Comparison of ENCODE assay signal across 24 mouse cellular contexts in the genomic region with DNA sequence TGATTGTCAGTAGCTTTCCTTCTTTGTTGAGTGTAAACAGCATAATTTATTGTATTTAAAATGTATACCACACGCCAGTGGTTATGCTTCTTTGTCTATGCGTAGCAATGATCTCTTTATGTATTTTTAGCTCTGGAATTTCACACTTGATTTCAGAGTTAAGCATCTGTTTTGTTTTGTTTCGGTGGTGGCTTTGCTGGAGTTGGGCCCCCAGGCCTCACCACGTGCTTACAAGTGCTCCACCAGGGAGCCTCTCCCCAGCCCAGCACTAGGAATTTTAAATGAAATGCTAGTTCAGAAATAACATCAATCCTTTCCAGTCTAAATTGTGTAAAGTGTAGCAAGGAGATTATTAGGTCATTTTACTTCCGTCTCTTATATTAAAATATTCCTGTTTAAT.
DNase-seq lines count a peak whose midpoint lies in the region; ATAC-seq and TF ChIP-seq lines count a peak whose summit lies in the region.
"Had no signal": no experiment of that assay in that cellular context is flagged by ENCODE, and none has a peak within 500 bp of the region (broad histone marks: within the 10 kb centered on the region; RNA-seq: fewer than 3 reads in every experiment).

No protein-coding gene starts in this region.

- H3K4me2 ChIP-seq in embryonic facial prominence, embryonic 11.5 days (ENCODE audit: low read depth, low read length), result no peak overlapping the region
- no peak overlapping the region for H3K4me2 ChIP-seq in heart, embryonic 11.5 days
- H3K4me2 ChIP-seq in midbrain, postnatal 0 days (ENCODE audit: low read depth, low read length, poor library complexity, severe bottlenecking), result no peak overlapping the region
- H3K4me2 ChIP-seq: embryonic facial prominence, embryonic 13.5 days; hindbrain, embryonic 12.5 days; hindbrain, embryonic 15.5 days had no signal

- no peak overlapping the region for H3K4me3 ChIP-seq in embryonic facial prominence, embryonic 11.5 days (ENCODE audit: low read depth, low read length)
- no peak overlapping the region for H3K4me3 ChIP-seq in embryonic facial prominence, embryonic 10.5 days
- H3K4me3 ChIP-seq in heart, embryonic 11.5 days (ENCODE audit: low read depth, low read length), result no peak overlapping the region
- no peak overlapping the region for H3K4me3 ChIP-seq in midbrain, embryonic 10.5 days
- no peak overlapping the region for H3K4me3 ChIP-seq in midbrain, postnatal 0 days (ENCODE audit: low read depth, low read length)
- H3K4me3 ChIP-seq: embryonic facial prominence, embryonic 13.5 days; hindbrain, embryonic 12.5 days; hindbrain, embryonic 15.5 days had no signal

- peak; percentile 47 for DNase-seq in embryonic facial prominence, embryonic 11.5 days (ENCODE audit: low spot score)
- no peak for DNase-seq in embryonic facial prominence, embryonic 10.5 days (ENCODE audit: low spot score)
- no peak for DNase-seq in heart, adult 11 months
- DNase-seq in midbrain, embryonic 10.5 days (ENCODE audit: low spot score), result no peak
- DNase-seq in midbrain, postnatal 0 days (ENCODE audit: low spot score), result no peak
- no peak for DNase-seq in spleen, postnatal 4 days (ENCODE audit: low spot score in 2 of 2)
- DNase-seq: adrenal gland, postnatal 14 days; B cell, adult 2 months; cerebellum, adult 11 months; cerebellum, adult 2 months; cerebellum, adult 9-11 months; cerebellum, postnatal 25 days; gastrocnemius, postnatal 25 days; heart, postnatal 14 days; kidney, adult 2 months had no signal

- H3K27me3 ChIP-seq in embryonic facial prominence, embryonic 11.5 days (ENCODE audit: control insufficient read depth, insufficient read depth, low read length), result no peaks in the 10 kb centered on the region
- no peaks in the 10 kb centered on the region for H3K27me3 ChIP-seq in embryonic facial prominence, embryonic 10.5 days (replicated peaks; ENCODE audit: low read depth, poor library complexity, severe bottlenecking)
- H3K27me3 ChIP-seq in heart, embryonic 11.5 days (ENCODE audit: control insufficient read depth, insufficient read depth, low read length), result no peaks in the 10 kb centered on the region
- no peaks in the 10 kb centered on the region for H3K27me3 ChIP-seq in midbrain, embryonic 10.5 days (ENCODE audit: low read depth, poor library complexity, severe bottlenecking)
- H3K27me3 ChIP-seq in midbrain, postnatal 0 days (ENCODE audit: insufficient read depth, low read length), result no peaks in the 10 kb centered on the region
- H3K27me3 ChIP-seq: CH12.LX; hindbrain, embryonic 12.5 days; hindbrain, embryonic 15.5 days; Patski had no signal

- H3K9ac ChIP-seq in embryonic facial prominence, embryonic 11.5 days (replicated peaks; ENCODE audit: low read length), result no peak overlapping the region
- no peak overlapping the region for H3K9ac ChIP-seq in heart, embryonic 11.5 days (ENCODE audit: low read depth, low read length)
- H3K9ac ChIP-seq in midbrain, postnatal 0 days (replicated peaks; ENCODE audit: low read length, poor library complexity, severe bottlenecking), result no peak overlapping the region
- H3K9ac ChIP-seq: embryonic facial prominence, embryonic 13.5 days; hindbrain, embryonic 12.5 days; hindbrain, embryonic 15.5 days had no signal

- WGBS in embryonic facial prominence, embryonic 11.5 days, result 40% methylated on average over 5 of the region's 5 CpGs
- 43% methylated on average over 5 of the region's 5 CpGs for WGBS in embryonic facial prominence, embryonic 10.5 days
- 29% methylated on average over 5 of the region's 5 CpGs for WGBS in heart, embryonic 11.5 days (ENCODE audit: insufficient replicate concordance)
- 59% methylated on average over 5 of the region's 5 CpGs for WGBS in midbrain, embryonic 10.5 days
- 32% methylated on average over 5 of the region's 5 CpGs for WGBS in midbrain, postnatal 0 days

- no peaks in the 10 kb centered on the region for H3K9me3 ChIP-seq in embryonic facial prominence, embryonic 11.5 days (replicated peaks; ENCODE audit: control insufficient read depth, low read length)
- H3K9me3 ChIP-seq in embryonic facial prominence, embryonic 10.5 days, result no peaks in the 10 kb centered on the region
- no peaks in the 10 kb centered on the region for H3K9me3 ChIP-seq in heart, embryonic 11.5 days (replicated peaks; ENCODE audit: control insufficient read depth, low read length)
- H3K9me3 ChIP-seq in midbrain, embryonic 10.5 days (replicated peaks), result no peaks in the 10 kb centered on the region
- no peaks in the 10 kb centered on the region for H3K9me3 ChIP-seq in midbrain, postnatal 0 days (ENCODE audit: low read length)
- H3K9me3 ChIP-seq: embryonic facial prominence, embryonic 13.5 days; hindbrain, embryonic 12.5 days; hindbrain, embryonic 15.5 days had no signal

- TF ChIP-seq CTCF in midbrain, postnatal 0 days (IDR thresholded peaks at IDR 0.05), result no peak

- H3K4me1 ChIP-seq in embryonic facial prominence, embryonic 11.5 days (ENCODE audit: control insufficient read depth, insufficient read depth, low read length), result no peaks in the 10 kb centered on the region
- peaks cover 15% of the 10 kb centered on the region; the same call in 1 of the 2 replicates for H3K4me1 ChIP-seq in embryonic facial prominence, embryonic 10.5 days
- peaks cover 12% of the 10 kb centered on the region for H3K4me1 ChIP-seq in heart, embryonic 11.5 days (ENCODE audit: control insufficient read depth, insufficient read depth, low read length)
- H3K4me1 ChIP-seq in midbrain, embryonic 10.5 days, result peaks cover 14% of the 10 kb centered on the region
- H3K4me1 ChIP-seq in midbrain, postnatal 0 days (ENCODE audit: insufficient read depth, low read length), result no peaks in the 10 kb centered on the region
- H3K4me1 ChIP-seq: hindbrain, embryonic 15.5 days had no signal

- no peak for ATAC-seq in embryonic facial prominence, embryonic 11.5 days (replicated peaks; ENCODE audit: insufficient number of reproducible peaks, low FRiP score, low TSS enrichment, low read depth)
- ATAC-seq in heart, embryonic 11.5 days (replicated peaks; ENCODE audit: insufficient number of reproducible peaks, low FRiP score, low TSS enrichment), result no peak
- ATAC-seq in midbrain, postnatal 0 days (ENCODE audit: low FRiP score), result no peak
- ATAC-seq: forebrain, embryonic 14.5 days; intestine, postnatal 0 days; Patski had no signal

- H3K36me3 ChIP-seq in embryonic facial prominence, embryonic 11.5 days (replicated peaks; ENCODE audit: control insufficient read depth, insufficient read depth, low read depth, low read length), result no peaks in the 10 kb centered on the region
- H3K36me3 ChIP-seq in embryonic facial prominence, embryonic 10.5 days (replicated peaks), result no peaks in the 10 kb centered on the region
- H3K36me3 ChIP-seq in heart, embryonic 11.5 days (ENCODE audit: control insufficient read depth, insufficient read depth, low read length), result no peaks in the 10 kb centered on the region
- no peaks in the 10 kb centered on the region for H3K36me3 ChIP-seq in midbrain, embryonic 10.5 days
- H3K36me3 ChIP-seq in midbrain, postnatal 0 days (ENCODE audit: insufficient read depth, low read length), result no peaks in the 10 kb centered on the region
- H3K36me3 ChIP-seq: embryonic facial prominence, embryonic 13.5 days; G1E; hindbrain, embryonic 12.5 days; hindbrain, embryonic 15.5 days had no signal

- no peak overlapping the region for H3K27ac ChIP-seq in embryonic facial prominence, embryonic 11.5 days (replicated peaks; ENCODE audit: low read depth, low read length)
- no peak overlapping the region for H3K27ac ChIP-seq in embryonic facial prominence, embryonic 10.5 days (replicated peaks)
- 0 out of 2 replicates have a peak overlapping the region, but pooled peaks have one; percentile 3 for H3K27ac ChIP-seq in heart, embryonic 11.5 days (ENCODE audit: low read depth, low read length)
- H3K27ac ChIP-seq in midbrain, embryonic 10.5 days (replicated peaks), result peak overlapping the region; percentile 49
- H3K27ac ChIP-seq in midbrain, postnatal 0 days (ENCODE audit: low read depth, low read length), result no peak overlapping the region
- H3K27ac ChIP-seq: embryonic facial prominence, embryonic 13.5 days; hindbrain, embryonic 12.5 days; hindbrain, embryonic 15.5 days had no signal

Comparison
In these comparisons a context has a peak if more than half of its experiments do, and no peak if none do; other contexts are left out.
1. H3K27ac ChIP-seq: peak in heart, embryonic 11.5 days (single experiment) and midbrain, embryonic 10.5 days (single experiment); none in embryonic facial prominence, embryonic 11.5 days (single experiment), embryonic facial prominence, embryonic 10.5 days (single experiment) and midbrain, postnatal 0 days (single experiment).